Mouse (Mus musculus) heart, adult 2 months (tissue): Measurements from ENCODE around the gene Hist1h1b. TPM values are rescaled to one million over a fixed set of nuclear protein-coding genes. Genes with fewer than 3 reads are reported as not detected.
"Not testable (repeated sequence)": the region's sequence is repeated elsewhere in the genome, so short reads cannot be mapped to it uniquely, and the experiment has no call there.

Experiments used
- DNase-seq, 2 experiments: peaks; one replicate each; pipeline ENCODE4 v3.0.0; 2021
- H3K27ac ChIP-seq: fragments of 200-600 bp; 2 replicates; pipeline ENCODE4 v1.8.1; 2022
- H3K27me3 ChIP-seq: fragments of 200-500 bp; 2 replicates; pipeline ENCODE4 v1.6.1; 2012; ENCODE audit warnings: mild to moderate bottlenecking, low read length, inconsistent platforms, mixed read lengths; ENCODE audit not compliant: control insufficient read depth, insufficient read depth
- H3K36me3 ChIP-seq: fragments of 200-500 bp; 2 replicates; pipeline ENCODE4 v1.6.1; 2012; ENCODE audit warnings: low read length, inconsistent platforms; ENCODE audit not compliant: control insufficient read depth, insufficient read depth
- H3K4me1 ChIP-seq: fragments of 200-500 bp; 2 replicates; pipeline ENCODE4 v1.6.1; 2011; ENCODE audit warnings: low read length; ENCODE audit not compliant: control insufficient read depth, insufficient read depth
- H3K4me3 ChIP-seq: fragments of 200-600 bp; 2 replicates; pipeline ENCODE4 v1.8.1; 2022
- H3K79me2 ChIP-seq: fragments of 200-500 bp; replicated peaks from 2 replicates; pipeline ENCODE4 v1.6.1; 2012; ENCODE audit warnings: mild to moderate bottlenecking, inconsistent platforms, low read length, moderate library complexity, mixed read lengths; ENCODE audit not compliant: control insufficient read depth, insufficient read depth
- H3K9ac ChIP-seq: fragments of 200-500 bp; 2 replicates; pipeline ENCODE4 v1.6.1; 2012; ENCODE audit warnings: low read depth, mild to moderate bottlenecking, control low read depth, inconsistent platforms, low read length, mixed read lengths
- CTCF ChIP-seq: fragments of 200-600 bp; IDR thresholded peaks from 2 replicates; pipeline ENCODE4 v1.8.1; 2022; ENCODE audit warnings: antibody characterized with exemption, mild to moderate bottlenecking, moderate library complexity
- EP300 ChIP-seq: fragments of 200-500 bp; IDR thresholded peaks from 2 replicates; pipeline ENCODE4 v1.6.1; 2011; ENCODE audit warnings: low read depth, low read length, control low read depth; ENCODE audit not compliant: insufficient read depth
- POLR2A ChIP-seq: fragments of 200-500 bp; IDR thresholded peaks from 2 replicates; pipeline ENCODE4 v1.6.1; 2011; ENCODE audit warnings: mild to moderate bottlenecking, low read depth, low read length, control low read depth; ENCODE audit not compliant: insufficient read depth
- WGBS: fragments of 180-500 bp; shearing (Covaris S2); methylation state at CpG from one replicate; pipeline ENCODE4 v1.1.7; 2018; 5-methylcytosine and 5-hydroxymethylcytosine counted together
- intact Hi-C: fragments of 180-260 bp; cut with DNase I; formaldehyde crosslinking; loops from one replicate; pipeline ENCODE4 v1.15.1; 2025
- polyA plus RNA-seq: library from polyadenylated mRNA; depleted of rRNA; stranded (reverse); fragments of >200 nt; gene quantifications from 2 replicates; pipeline ENCODE4 v1.2.3, GENCODE M21; 2012
- total RNA-seq, 2 experiments: library from RNA; stranded (reverse); gene quantifications; 2 replicates each; pipeline ENCODE4 v1.2.3; 2021

Hist1h1b gene
- total and polyA plus RNA-seq, 3 experiments: 2.3 to 2.5 TPM; not detected in 1

DNA sequence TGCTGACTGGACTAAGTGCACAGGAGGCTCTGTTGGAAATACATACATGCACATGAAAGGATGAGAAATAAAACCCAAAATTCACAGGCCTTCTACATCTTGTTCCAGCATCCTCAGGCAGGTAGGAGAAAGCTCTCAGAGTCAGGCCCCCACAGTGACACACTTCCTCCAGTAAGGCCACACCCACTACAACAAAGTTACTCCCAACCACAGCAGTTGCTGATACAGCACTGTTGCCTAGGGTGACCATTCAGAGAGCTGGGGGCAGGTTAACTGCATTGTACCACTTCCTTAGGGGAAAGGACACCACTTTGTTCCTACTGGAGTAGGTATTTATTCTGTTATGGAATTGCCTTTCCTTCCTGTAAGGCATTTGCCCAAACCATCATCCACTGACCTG, 16.7 kb upstream of the Hist1h1b start:
- intact Hi-C loops, H3K27me3 ChIP-seq, H3K4me1 ChIP-seq, H3K4me3 ChIP-seq, DNase-seq, H3K36me3 ChIP-seq, H3K9ac ChIP-seq, H3K27ac ChIP-seq, H3K79me2 ChIP-seq: not testable (repeated sequence)

DNA sequence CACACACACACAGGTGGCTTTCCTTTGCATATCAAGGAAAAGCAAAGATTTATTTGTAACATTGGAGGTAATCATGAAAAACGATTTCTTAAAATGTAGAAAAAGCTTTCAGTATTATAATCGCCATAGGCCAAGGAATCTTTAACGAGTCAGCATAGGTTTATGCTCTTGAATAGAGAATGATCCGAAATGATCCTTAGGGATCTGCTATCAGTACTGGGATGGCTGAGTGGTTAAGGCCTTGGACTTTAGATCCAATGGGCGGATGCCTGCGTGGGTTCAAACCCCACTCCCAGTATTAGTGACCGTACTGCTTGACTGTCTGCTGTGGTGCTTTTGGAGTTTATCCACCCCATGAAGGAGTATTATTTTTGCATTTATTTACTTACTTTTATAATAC, 15.2 kb upstream of the Hist1h1b start:
- intact Hi-C loops: no loop called here
- Histone ChIP-seq H3K4me1 (no peaks in the 10 kb centered on the region; the same call in 1 of the 2 replicates), H3K4me3 (no peak overlapping the region), H3K79me2 (no peaks in the 10 kb centered on the region), H3K27me3 (no peaks in the 10 kb centered on the region), H3K36me3 (no peaks in the 10 kb centered on the region), H3K27ac (no peak overlapping the region), H3K9ac (no peak overlapping the region)
- TF ChIP-seq EP300: no peak
- DNase-seq: no peak
- 89% methylated on average over 7 of the region's 7 CpGs for WGBS

GRCm38 (mm10) chr13:21790601-21791283, 10.3 kb upstream of the Hist1h1b start:
- Histone ChIP-seq H3K4me3 (no peak overlapping the region), H3K27ac (no peak overlapping the region), H3K36me3 (no peaks in the 10 kb centered on the region), H3K79me2 (no peaks in the 10 kb centered on the region), H3K27me3 (no peaks in the 10 kb centered on the region), H3K9ac (no peak overlapping the region; the same call in none of the 2 replicates), H3K4me1 (no peaks in the 10 kb centered on the region; the same call in 1 of the 2 replicates)
- intact Hi-C loops: no loop called here
- WGBS: 10% methylated on average over 18 of the region's 18 CpGs
- DNase-seq: no peak
- TF ChIP-seq CTCF (no peak), EP300 (no peak), POLR2A (no peak)

DNA sequence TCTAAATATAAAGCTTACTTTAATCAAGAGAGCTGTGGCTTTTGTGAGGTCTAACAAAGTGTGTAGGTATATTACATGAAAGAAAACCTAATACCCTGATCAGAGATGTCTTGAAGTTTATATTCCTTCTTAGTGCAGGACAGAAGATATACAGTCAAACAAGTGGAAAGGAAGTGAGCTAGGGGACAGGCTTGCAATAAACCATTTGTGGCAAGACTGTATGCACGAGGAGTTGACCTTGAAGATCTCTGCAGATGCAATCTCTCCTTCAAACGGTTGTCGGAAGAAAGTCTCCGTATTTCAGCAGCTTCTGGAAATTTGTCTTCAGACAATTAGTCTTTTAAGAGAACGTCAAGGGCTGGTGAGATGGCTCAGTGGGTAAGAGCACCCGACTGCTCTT, 9.5 kb upstream of the Hist1h1b start:
- Histone ChIP-seq H3K27ac (no peak overlapping the region), H3K36me3 (no peaks in the 10 kb centered on the region), H3K4me3 (no peak overlapping the region), H3K27me3 (no peaks in the 10 kb centered on the region), H3K4me1 (no peaks in the 10 kb centered on the region; the same call in 1 of the 2 replicates), H3K9ac (no peak overlapping the region), H3K79me2 (no peaks in the 10 kb centered on the region)
- intact Hi-C loops: loop anchor here (10.0 kb wide), 1 partner anchor 1795 kb away; the partner anchor contains the start of gene Hist1h4d
- no peak for DNase-seq
- WGBS: 65% methylated on average over 6 of the region's 6 CpGs
- TF ChIP-seq CTCF: no peak
- no peak for TF ChIP-seq POLR2A
- TF ChIP-seq EP300: no peak

- DNase-seq: no peak
- Histone ChIP-seq H3K27me3 (no peaks in the 10 kb centered on the region), H3K79me2 (no peaks in the 10 kb centered on the region), H3K36me3 (no peaks in the 10 kb centered on the region), H3K9ac (no peak overlapping the region), H3K4me3 (no peak overlapping the region), H3K4me1 (no peaks in the 10 kb centered on the region; the same call in 1 of the 2 replicates), H3K27ac (no peak overlapping the region)
- TF ChIP-seq CTCF (no peak), POLR2A (no peak), EP300 (no peak)
- 42% methylated on average over 17 of the region's 21 CpGs for WGBS
- intact Hi-C loops: loop anchor here (2.0 to 10.0 kb wide), 2 partner anchors 35 to 1797 kb away; partner anchors contain the start of genes Hist1h2ak and Hist1h4d
Measured at GRCm38 (mm10) chr13:21787760-21788593, 7.6 kb upstream of the Hist1h1b start.
